Mouse (Mus musculus) cerebellum, adult 2 months (tissue): ENCODE measurements around the gene Serpinh1. TPM values are rescaled to one million over a fixed set of nuclear protein-coding genes. Genes with fewer than 3 reads are reported as not detected.

ENCODE experiments used
- DNase-seq, 2 experiments: peaks; one replicate each; pipeline ENCODE4 v3.0.0; 2021
- H3K27ac ChIP-seq: fragments of 200-500 bp; 2 replicates; pipeline ENCODE4 v1.5.1; 2012; ENCODE audit warnings: low read length, control low read depth, inconsistent platforms; ENCODE audit not compliant: insufficient read depth
- H3K27me3 ChIP-seq: fragments of 200-500 bp; 2 replicates; pipeline ENCODE4 v1.6.1; 2012; ENCODE audit warnings: inconsistent platforms, mild to moderate bottlenecking, low read length, moderate library complexity; ENCODE audit not compliant: control insufficient read depth, insufficient read depth
- H3K4me1 ChIP-seq: fragments of 200-500 bp; 2 replicates; pipeline ENCODE4 v1.6.1; 2011; ENCODE audit warnings: low read length; ENCODE audit not compliant: control insufficient read depth, insufficient read depth
- H3K4me3 ChIP-seq: fragments of 200-500 bp; replicated peaks from 2 replicates; pipeline ENCODE3; 2011; ENCODE audit warnings: mild to moderate bottlenecking, low read depth, low read length, control low read depth; ENCODE audit not compliant: insufficient read depth
- CTCF ChIP-seq: fragments of 200-500 bp; IDR thresholded peaks from 2 replicates; pipeline ENCODE4 v1.5.1; 2011; ENCODE audit warnings: low read depth, mild to moderate bottlenecking, control low read depth, low read length, moderate library complexity, borderline replicate concordance; ENCODE audit not compliant: insufficient read depth
- POLR2A ChIP-seq: fragments of 200-500 bp; IDR thresholded peaks from 2 replicates; pipeline ENCODE4 v1.6.1; 2011; ENCODE audit warnings: low read length, control low read depth, borderline replicate concordance; ENCODE audit not compliant: insufficient read depth
- WGBS: fragments of 180-500 bp; shearing (Covaris S2); methylation state at CpG from one replicate; pipeline ENCODE4 v1.1.7; 2018; 5-methylcytosine and 5-hydroxymethylcytosine counted together
- polyA plus RNA-seq: library from polyadenylated mRNA; depleted of rRNA; stranded (reverse); fragments of >200 nt; gene quantifications from 2 replicates; pipeline ENCODE4 v1.2.3, GENCODE M21; 2012; rRNA removed

Serpinh1 gene
- polyA plus RNA-seq, 1 experiment = 24.9 TPM

- TF ChIP-seq POLR2A = no peak
- TF ChIP-seq CTCF = no peak
- DNase-seq = no peak
- no peak overlapping the region for H3K4me3 ChIP-seq
- peaks cover 20% of the 10 kb centered on the region for H3K4me1 ChIP-seq
- WGBS = 54% methylated on average over 6 of the region's 6 CpGs
- no peak overlapping the region for H3K27ac ChIP-seq
- H3K27me3 ChIP-seq = no peaks in the 10 kb centered on the region
Observed at GRCm38 (mm10) chr7:99304029-99304428, 49.0 kb downstream of the Serpinh1 start.

- no peak overlapping the region for H3K27ac ChIP-seq
- 68% methylated on average over 3 of the region's 3 CpGs for WGBS
- no peak for DNase-seq
- TF ChIP-seq POLR2A (no peak), CTCF (no peak)
- no peaks in the 10 kb centered on the region for H3K27me3 ChIP-seq
- H3K4me3 ChIP-seq = no peak overlapping the region
- peaks cover 12% of the 10 kb centered on the region for H3K4me1 ChIP-seq
Observed at GRCm38 (mm10) chr7:99300650-99301175, 52.3 kb downstream of the Serpinh1 start.

Other genes starting within 250 kb of the Serpinh1 start
- 19.2 TPM in 2 replicates for gene Uvrag, start 212.1 kb downstream of the Serpinh1 start, polyA plus RNA-seq
- gene Dgat2, start 170.5 kb downstream of the Serpinh1 start, polyA plus RNA-seq = 26.2 and 28.1 TPM in 2 replicates
- 0.05 TPM in 1 of 2 replicates, not detected in the other for gene Mogat2, start 114.6 kb downstream of the Serpinh1 start, polyA plus RNA-seq
- gene Map6, start 85.8 kb downstream of the Serpinh1 start, polyA plus RNA-seq = 76.4 and 78.9 TPM in 2 replicates
- gene Gdpd5, start 28.2 kb upstream of the Serpinh1 start, polyA plus RNA-seq = 49.4 and 50.0 TPM in 2 replicates
- 1.1 and 1.4 TPM in 2 replicates for gene Klhl35, start 112.8 kb upstream of the Serpinh1 start, polyA plus RNA-seq
- 391 and 434 TPM in 2 replicates for gene Rps3, start 130.5 kb upstream of the Serpinh1 start, polyA plus RNA-seq
- gene Arrb1, start 182.2 kb upstream of the Serpinh1 start, polyA plus RNA-seq = 111 and 115 TPM in 2 replicates